Mouse (Mus musculus): ENCODE data around the gene Thap7. TPM values are rescaled to one million over a fixed set of nuclear protein-coding genes. Genes with fewer than 3 reads are reported as not detected.

The Thap7 gene
- polyA plus RNA-seq, 1 experiment from 2014 or later, result 51.4 TPM

DNA sequence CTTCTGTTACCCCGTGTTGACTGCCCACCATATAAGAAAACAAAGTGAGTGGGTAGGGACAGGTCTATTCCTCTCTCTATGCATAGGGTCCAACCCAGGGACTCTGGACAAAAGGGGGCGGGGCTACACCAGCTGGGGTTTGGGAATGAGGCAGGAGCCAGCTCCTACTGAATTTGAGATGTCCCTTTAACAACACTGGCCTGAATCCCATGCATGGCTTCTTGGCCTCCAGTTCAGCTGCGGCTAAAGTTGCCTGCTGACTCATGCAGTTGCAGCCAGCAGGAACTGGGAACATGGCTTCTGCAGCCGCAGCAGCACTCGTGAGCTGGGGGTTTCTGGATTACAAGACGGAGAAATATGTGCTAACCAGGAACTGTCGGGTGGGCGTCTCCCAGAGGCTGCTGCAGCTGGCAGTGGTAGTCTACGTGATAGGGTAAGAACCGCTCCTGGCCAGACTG is 30.8 kb upstream of the Thap7 start, which contains the start of gene P2rx6:
Gene P2rx6 (plus strand): TSS at position 135 of the 458 bp plus-strand sequence.
- DNase-seq, result peak; percentile 71
- Histone ChIP-seq H3K4me3 (ENCODE audit: low read depth, low read length) (peak within 1 kb of the TSS; percentile 21), H3K27ac (ENCODE audit: low read depth) (peak within 1 kb of the TSS; percentile 72), H3K4me1 (ENCODE audit: insufficient read depth) (peaks cover 9% of the 10 kb centered on the region; the same call in 1 of the 2 replicates), H3K9me3 (ENCODE audit: low read depth, low read length) (no peaks in the 10 kb centered on the region), H3K9ac (peak within 1 kb of the TSS; percentile 44), H3K4me2 (peak within 1 kb of the TSS; percentile 58), H3K27me3 (ENCODE audit: insufficient read depth, low read length) (no peaks in the 10 kb centered on the region), H3K36me3 (ENCODE audit: insufficient read depth) (no peaks in the 10 kb centered on the region)
- ATAC-seq (ENCODE audit: insufficient read depth), result peak; percentile 55
- 3% methylated on average over 10 of the region's 10 CpGs for WGBS
- no peak for TF ChIP-seq CTCF (IDR thresholded peaks at IDR 0.05; ENCODE audit: low read depth)

DNA sequence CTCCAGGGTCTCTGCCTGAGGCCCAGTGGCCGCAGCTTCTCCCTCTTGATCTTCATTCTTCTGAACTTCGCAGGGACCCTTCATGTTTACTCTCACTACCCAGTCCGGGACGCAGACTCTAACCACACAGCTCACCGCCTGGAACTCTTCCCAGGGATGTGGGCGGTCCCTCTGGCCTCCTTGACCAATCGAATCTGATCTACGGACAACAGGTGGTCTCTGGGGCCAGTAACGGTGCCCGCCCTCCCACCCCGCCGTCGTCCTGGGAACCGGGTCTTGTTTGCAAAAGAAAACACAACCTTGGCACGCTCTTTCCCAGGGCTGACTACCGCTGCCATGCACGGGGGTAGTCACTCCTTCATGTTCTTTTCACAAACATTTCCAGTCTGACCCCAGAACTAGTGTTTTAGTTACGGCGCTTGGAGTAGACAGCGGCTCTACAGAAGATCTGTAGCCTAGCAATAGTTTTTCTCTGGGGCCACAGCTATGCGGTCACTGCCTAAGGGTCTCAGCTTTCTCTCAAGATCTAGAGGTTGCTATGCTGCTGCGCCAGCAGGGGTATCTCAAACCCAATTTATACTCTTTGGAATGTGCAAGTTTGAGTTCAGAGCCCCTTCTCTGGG is 30.3 kb upstream of the Thap7 start, which contains the start of gene Lrrc74b:
Gene Lrrc74b (minus strand): TSS at position 120 of the 623 bp plus-strand sequence.
- WGBS, result 2% methylated on average over 22 of the region's 22 CpGs
- TF ChIP-seq CTCF (IDR thresholded peaks at IDR 0.05; ENCODE audit: low read depth), result no peak; the same call in 1 of the 2 replicates
- Histone ChIP-seq H3K27ac (ENCODE audit: low read depth) (peak within 1 kb of the TSS; percentile 72), H3K4me2 (peak within 1 kb of the TSS; percentile 58), H3K36me3 (ENCODE audit: insufficient read depth) (no peaks in the 10 kb centered on the region), H3K27me3 (ENCODE audit: insufficient read depth, low read length) (no peaks in the 10 kb centered on the region), H3K9ac (peak within 1 kb of the TSS; percentile 44), H3K4me1 (ENCODE audit: insufficient read depth) (peaks cover 9% of the 10 kb centered on the region; the same call in 1 of the 2 replicates), H3K4me3 (ENCODE audit: low read depth, low read length) (peak within 1 kb of the TSS; percentile 21), H3K9me3 (ENCODE audit: low read depth, low read length) (no peaks in the 10 kb centered on the region)
- ATAC-seq (ENCODE audit: insufficient read depth) (peak; percentile 89), DNase-seq (peak; percentile 86)

DNA sequence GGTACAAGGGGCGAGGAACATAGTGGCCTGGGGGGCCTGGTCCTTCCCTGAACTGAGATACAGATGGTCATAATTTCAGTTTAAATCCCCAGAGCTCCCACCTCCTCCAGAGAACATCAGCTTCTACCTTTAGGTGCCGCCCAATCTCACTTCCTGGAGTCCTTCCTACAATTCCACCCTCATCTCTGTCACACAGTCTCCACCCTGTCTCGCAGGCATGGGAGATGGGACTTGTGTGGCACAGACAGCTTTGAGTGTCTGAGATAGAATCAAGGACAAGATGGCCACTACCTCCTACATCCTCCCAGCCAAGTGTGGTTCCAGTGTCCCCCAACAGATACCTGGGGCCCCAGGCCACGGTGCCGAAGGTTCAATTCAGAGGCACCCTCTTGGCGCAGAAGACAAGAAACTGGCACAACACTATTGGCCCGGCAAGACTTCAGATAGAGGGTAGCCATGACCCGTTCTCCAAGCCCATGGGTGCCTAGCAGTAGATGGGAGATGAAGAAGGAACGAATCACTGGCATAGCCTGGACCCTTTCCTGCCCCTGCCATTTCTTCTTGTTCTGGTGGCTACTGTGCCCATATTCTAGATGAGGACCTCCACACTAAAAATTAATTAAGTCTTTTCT is 28.6 kb upstream of the Thap7 start:
- WGBS, result 68% methylated on average over 9 of the region's 9 CpGs
- no peak overlapping the region for H3K27ac ChIP-seq (ENCODE audit: low read depth)
- no peak for DNase-seq

GRCm38 (mm10) chr16:17558811-17559210 is 27.9 kb upstream of the Thap7 start:
- peaks cover 13% of the 10 kb centered on the region; the same call in 1 of the 2 replicates for H3K4me1 ChIP-seq (ENCODE audit: insufficient read depth)
- H3K9ac ChIP-seq, result 0 out of 2 replicates have a peak overlapping the region, but pooled peaks have one; percentile 9
- H3K4me2 ChIP-seq, result peak overlapping the region; percentile 29
- H3K4me3 ChIP-seq (ENCODE audit: low read depth, low read length), result no peak overlapping the region
- ATAC-seq (ENCODE audit: insufficient read depth) (peak; percentile 5; the same call in 1 of the 2 replicates), DNase-seq (peak; percentile 59)
- WGBS, result 2% methylated on average over 5 of the region's 5 CpGs
- no peaks in the 10 kb centered on the region for H3K9me3 ChIP-seq (ENCODE audit: low read depth, low read length)
- no peaks in the 10 kb centered on the region for H3K36me3 ChIP-seq (ENCODE audit: insufficient read depth)
- TF ChIP-seq CTCF (IDR thresholded peaks at IDR 0.05; ENCODE audit: low read depth), result no peak
- no peaks in the 10 kb centered on the region for H3K27me3 ChIP-seq (ENCODE audit: insufficient read depth, low read length)
- H3K27ac ChIP-seq (ENCODE audit: low read depth), result peak overlapping the region; percentile 26; the same call in 1 of the 2 replicates

More for the DNA sequence above, 28.6 kb upstream of the Thap7 start:
- no peaks in the 10 kb centered on the region for H3K36me3 ChIP-seq (ENCODE audit: insufficient read depth)
- no peak for TF ChIP-seq CTCF (IDR thresholded peaks at IDR 0.05; ENCODE audit: low read depth)
- ATAC-seq (ENCODE audit: insufficient read depth), result no peak
- H3K9me3 ChIP-seq (ENCODE audit: low read depth, low read length), result no peaks in the 10 kb centered on the region
- H3K4me3 ChIP-seq (ENCODE audit: low read depth, low read length), result no peak overlapping the region
- 0 out of 2 replicates have a peak overlapping the region, but pooled peaks have one; percentile 9 for H3K9ac ChIP-seq
- no peaks in the 10 kb centered on the region for H3K27me3 ChIP-seq (ENCODE audit: insufficient read depth, low read length)
- H3K4me2 ChIP-seq, result peak overlapping the region; percentile 29
- H3K4me1 ChIP-seq (ENCODE audit: insufficient read depth), result peaks cover 9% of the 10 kb centered on the region; the same call in 1 of the 2 replicates

DNA sequence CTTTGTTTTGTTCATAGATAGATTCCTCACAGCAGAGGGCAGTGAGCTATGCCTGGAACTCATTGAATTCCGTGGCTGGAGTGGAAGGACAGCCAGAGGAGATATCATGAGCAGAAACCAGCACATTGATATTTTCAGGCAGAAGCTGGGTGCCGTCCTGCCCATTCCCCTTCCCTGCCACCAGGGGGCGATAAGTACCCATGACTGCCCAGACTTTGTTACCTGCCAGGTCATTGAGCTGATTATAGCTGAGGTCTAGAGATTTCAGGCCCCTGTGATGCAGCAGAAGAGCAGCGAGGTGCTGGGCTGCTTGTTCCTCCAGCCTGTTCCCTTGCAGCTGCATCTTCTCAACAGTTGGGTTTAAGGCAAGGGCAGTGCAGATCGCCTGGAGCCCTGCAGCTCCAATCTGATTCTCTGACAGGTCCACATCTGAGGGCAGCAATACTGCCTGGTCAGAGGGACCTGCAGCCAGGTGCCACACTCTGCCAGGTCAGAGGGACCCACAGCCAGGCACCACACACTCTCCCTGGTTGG is 27.1 kb upstream of the Thap7 start:
- DNase-seq (peak; percentile 80), ATAC-seq (ENCODE audit: insufficient read depth) (no peak)
- Histone ChIP-seq H3K4me3 (ENCODE audit: low read depth, low read length) (no peak overlapping the region), H3K36me3 (ENCODE audit: insufficient read depth) (no peaks in the 10 kb centered on the region), H3K27ac (ENCODE audit: low read depth) (peak overlapping the region; percentile 26; the same call in 1 of the 2 replicates), H3K4me1 (ENCODE audit: insufficient read depth) (peaks cover 13% of the 10 kb centered on the region; the same call in 1 of the 2 replicates), H3K9ac (no peak overlapping the region), H3K9me3 (ENCODE audit: low read depth, low read length) (no peaks in the 10 kb centered on the region), H3K27me3 (ENCODE audit: insufficient read depth, low read length) (no peaks in the 10 kb centered on the region), H3K4me2 (peak overlapping the region; percentile 29)
- 5% methylated on average over 5 of the region's 5 CpGs for WGBS
- peak; percentile 99 for TF ChIP-seq CTCF (IDR thresholded peaks at IDR 0.05; ENCODE audit: low read depth)

DNA sequence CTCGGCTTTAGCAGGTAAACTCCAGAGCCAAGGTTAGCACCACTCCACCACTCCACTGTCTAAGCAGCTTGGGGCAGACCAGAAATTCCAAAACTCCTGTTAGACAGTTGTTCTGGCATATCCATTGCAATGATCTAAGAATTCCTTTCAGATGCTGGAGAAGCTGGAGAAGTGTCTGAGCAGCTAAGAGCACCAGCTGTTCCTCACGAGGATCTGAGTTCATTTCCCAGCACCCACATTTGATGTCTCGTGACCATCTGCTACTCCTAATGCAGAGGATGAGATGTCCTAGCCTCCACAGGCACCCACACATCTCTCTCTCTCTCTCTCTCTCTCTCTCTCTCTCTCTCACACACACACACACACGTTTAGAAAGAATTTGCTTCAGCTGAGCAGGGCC is 26.0 kb upstream of the Thap7 start:
- Histone ChIP-seq H3K4me2 (no peak overlapping the region), H3K9ac (no peak overlapping the region), H3K4me3 (ENCODE audit: low read depth, low read length) (no peak overlapping the region), H3K27me3 (ENCODE audit: insufficient read depth, low read length) (no peaks in the 10 kb centered on the region), H3K27ac (ENCODE audit: low read depth) (no peak overlapping the region), H3K9me3 (ENCODE audit: low read depth, low read length) (no peaks in the 10 kb centered on the region), H3K36me3 (ENCODE audit: insufficient read depth) (no peaks in the 10 kb centered on the region), H3K4me1 (ENCODE audit: insufficient read depth) (peaks cover 13% of the 10 kb centered on the region; the same call in 1 of the 2 replicates)
- TF ChIP-seq CTCF (IDR thresholded peaks at IDR 0.05; ENCODE audit: low read depth), result no peak
- WGBS, result 55% methylated on average over 4 of the region's 4 CpGs
- ATAC-seq (ENCODE audit: insufficient read depth), result no peak
- no peak for DNase-seq

All from lung, embryonic 14.5 days (tissue).